8 mouse cellular contexts compared by ENCODE assay signal in genomic region chr1:133076681-133077514, GRCm38 (mm10). TPM values are rescaled to one million over a fixed set of nuclear protein-coding genes. Genes with fewer than 3 reads are reported as not detected.
DNase-seq lines count a peak whose midpoint lies in the region; ATAC-seq lines count a peak whose summit lies in the region.

No protein-coding gene starts in this region.

- peak overlapping the region; percentile 95 for H3K27ac ChIP-seq in forebrain, embryonic 13.5 days
- peak overlapping the region; percentile 20 for H3K27ac ChIP-seq in hindbrain, embryonic 16.5 days (ENCODE audit: low read depth, low read length)
- H3K27ac ChIP-seq in midbrain, embryonic 16.5 days (ENCODE audit: low read length), result 0 out of 2 replicates have a peak overlapping the region, but pooled peaks have one; percentile 26

- no peak overlapping the region for H3K4me2 ChIP-seq in forebrain, embryonic 13.5 days
- no peak overlapping the region for H3K4me2 ChIP-seq in hindbrain, embryonic 16.5 days (ENCODE audit: low read length)
- H3K4me2 ChIP-seq in midbrain, embryonic 16.5 days (ENCODE audit: low read length), result no peak overlapping the region

- H3K4me1 ChIP-seq in forebrain, embryonic 13.5 days, result peaks cover 63% of the 10 kb centered on the region
- H3K4me1 ChIP-seq in hindbrain, embryonic 16.5 days (ENCODE audit: control insufficient read depth, insufficient read depth, low read depth, low read length), result peaks cover 21% of the 10 kb centered on the region
- H3K4me1 ChIP-seq in midbrain, embryonic 16.5 days (ENCODE audit: control insufficient read depth, insufficient read depth, low read length), result peaks cover 6% of the 10 kb centered on the region

- H3K36me3 ChIP-seq in forebrain, embryonic 13.5 days (ENCODE audit: poor library complexity, severe bottlenecking), result peaks cover 84% of the 10 kb centered on the region
- peaks cover 7% of the 10 kb centered on the region for H3K36me3 ChIP-seq in hindbrain, embryonic 16.5 days (ENCODE audit: control insufficient read depth, insufficient read depth, low read length)
- peaks cover 19% of the 10 kb centered on the region for H3K36me3 ChIP-seq in midbrain, embryonic 16.5 days (ENCODE audit: control insufficient read depth, insufficient read depth, low read length)

- peak; percentile 50 for DNase-seq in left cerebral cortex, postnatal 4 days
- no peak for DNase-seq in left cerebral cortex, postnatal 25 days (ENCODE audit: low spot score in 2 of 2)
- DNase-seq in adrenal gland, adult 2 months, result no peak
- DNase-seq in thymus, adult 18-20 months, result no peak
- DNase-seq in testis, postnatal 10 days (ENCODE audit: low spot score), result no peak

- ATAC-seq in forebrain, embryonic 13.5 days, result no peak
- ATAC-seq in hindbrain, embryonic 16.5 days, result no peak
- ATAC-seq in midbrain, embryonic 16.5 days, result no peak

- H3K4me3 ChIP-seq in forebrain, embryonic 13.5 days, result no peak overlapping the region
- H3K4me3 ChIP-seq in hindbrain, embryonic 16.5 days (ENCODE audit: low read length), result no peak overlapping the region
- H3K4me3 ChIP-seq in midbrain, embryonic 16.5 days (ENCODE audit: low read depth, low read length), result no peak overlapping the region

- WGBS in forebrain, embryonic 13.5 days, result 55% methylated on average over 20 of the region's 20 CpGs
- WGBS in hindbrain, embryonic 16.5 days, result 44% methylated on average over 20 of the region's 20 CpGs
- WGBS in midbrain, embryonic 16.5 days, result 39% methylated on average over 20 of the region's 20 CpGs

- H3K9ac ChIP-seq in forebrain, embryonic 13.5 days, result no peak overlapping the region
- H3K9ac ChIP-seq in hindbrain, embryonic 16.5 days (ENCODE audit: low read depth, low read length), result no peak overlapping the region
- no peak overlapping the region for H3K9ac ChIP-seq in midbrain, embryonic 16.5 days (ENCODE audit: low read depth, low read length)

- H3K27me3 ChIP-seq in forebrain, embryonic 13.5 days, result no peaks in the 10 kb centered on the region
- H3K27me3 ChIP-seq in hindbrain, embryonic 16.5 days (replicated peaks; ENCODE audit: control insufficient read depth, insufficient read depth, low read length), result no peaks in the 10 kb centered on the region
- H3K27me3 ChIP-seq in midbrain, embryonic 16.5 days (ENCODE audit: control insufficient read depth, insufficient read depth, low read depth, low read length), result no peaks in the 10 kb centered on the region

- H3K9me3 ChIP-seq in forebrain, embryonic 13.5 days (replicated peaks), result no peaks in the 10 kb centered on the region
- no peaks in the 10 kb centered on the region for H3K9me3 ChIP-seq in hindbrain, embryonic 16.5 days (ENCODE audit: control insufficient read depth, low read length)
- H3K9me3 ChIP-seq in midbrain, embryonic 16.5 days (replicated peaks; ENCODE audit: control insufficient read depth, low read length, poor library complexity, severe bottlenecking), result no peaks in the 10 kb centered on the region

- intact Hi-C loops in left cerebral cortex, postnatal 4 days (cut with DNase I), result no loop called here
- intact Hi-C loops in left cerebral cortex, postnatal 25 days (cut with DNase I), result no loop called here

RNA-seq across cellular contexts. Expression of gene Pik3c2b, which starts 31.4 kb away (rescaled TPM):
- total RNA-seq in left cerebral cortex, postnatal 4 days (2021), result 10 to 100 TPM; 52.0 to 56.3 TPM
- total RNA-seq in left cerebral cortex, postnatal 25 days (2021), result 10 to 100 TPM; 12.8 to 18.2 TPM
- polyA plus RNA-seq in forebrain, embryonic 13.5 days (2015; fragmentation: Nextera tagmentation; extraction: Ambion mirVana), result 15.5 and 15.9 TPM in 2 replicates
- polyA plus RNA-seq in hindbrain, embryonic 16.5 days (2015; fragmentation: Nextera tagmentation; extraction: Ambion mirVana), result 10.3 and 11.4 TPM in 2 replicates
- 12.3 and 14.0 TPM in 2 replicates for polyA plus RNA-seq in midbrain, embryonic 16.5 days (2015; fragmentation: Nextera tagmentation; extraction: Ambion mirVana)
- total RNA-seq in adrenal gland, adult 2 months (2021), result 1 to 10 TPM; 4.6 to 6.5 TPM
- 6.5 and 7.2 TPM in 2 replicates for polyA plus RNA-seq in adrenal gland, adult 2 months (2012; rRNA removed)

RNA-seq across cellular contexts. Expression of gene Mdm4, which starts 46.5 kb away (rescaled TPM):
- 100 to 1,000 TPM; 103 to 109 TPM for total RNA-seq in left cerebral cortex, postnatal 4 days (2021)
- total RNA-seq in left cerebral cortex, postnatal 25 days (2021), result 10 to 100 TPM; 73.9 to 92.0 TPM
- 44.8 and 46.3 TPM in 2 replicates for polyA plus RNA-seq in forebrain, embryonic 13.5 days (2015; fragmentation: Nextera tagmentation; extraction: Ambion mirVana)
- 30.2 and 30.3 TPM in 2 replicates for polyA plus RNA-seq in hindbrain, embryonic 16.5 days (2015; fragmentation: Nextera tagmentation; extraction: Ambion mirVana)
- polyA plus RNA-seq in midbrain, embryonic 16.5 days (2015; fragmentation: Nextera tagmentation; extraction: Ambion mirVana), result 35.4 and 40.8 TPM in 2 replicates
- total RNA-seq in adrenal gland, adult 2 months (2021), result 10 to 100 TPM; 44.1 to 70.4 TPM
- polyA plus RNA-seq in adrenal gland, adult 2 months (2012; rRNA removed), result 15.0 and 15.3 TPM in 2 replicates

RNA-seq across cellular contexts. Expression of gene Ppp1r15b, which starts 54.0 kb away (rescaled TPM):
- 10 to 100 TPM; 44.0 to 45.4 TPM for total RNA-seq in left cerebral cortex, postnatal 4 days (2021)
- total RNA-seq in left cerebral cortex, postnatal 25 days (2021), result 10 to 100 TPM; 43.4 to 45.7 TPM
- polyA plus RNA-seq in forebrain, embryonic 13.5 days (2015; fragmentation: Nextera tagmentation; extraction: Ambion mirVana), result 34.8 and 38.6 TPM in 2 replicates
- 22.2 and 29.1 TPM in 2 replicates for polyA plus RNA-seq in hindbrain, embryonic 16.5 days (2015; fragmentation: Nextera tagmentation; extraction: Ambion mirVana)
- polyA plus RNA-seq in midbrain, embryonic 16.5 days (2015; fragmentation: Nextera tagmentation; extraction: Ambion mirVana), result 27.7 and 30.7 TPM in 2 replicates
- 10 to 100 TPM; 89.6 to 90.2 TPM for total RNA-seq in adrenal gland, adult 2 months (2021)
- 34.1 and 40.4 TPM in 2 replicates for polyA plus RNA-seq in adrenal gland, adult 2 months (2012; rRNA removed)

Comparison
In these comparisons a context has a peak if more than half of its experiments do, and no peak if none do; other contexts are left out.
1. H3K27ac ChIP-seq: peak in every context shown above with its lines; median percentile 95 in forebrain, embryonic 13.5 days; 26 in midbrain, embryonic 16.5 days; 20 in hindbrain, embryonic 16.5 days.